Mouse (Mus musculus) myocyte (in vitro differentiated cells): ENCODE measurements at regions not wholly inside any gene's neighbourhood (a gene's known extent, or its start where the extent isn't known, plus 50 kb on each side); places are given as distances from the start of the nearest gene placed in this dataset.

Experiments
- CEBPB ChIP-seq: IDR thresholded peaks from 2 replicates; pipeline ENCODE4 v1.6.1; 2011; ENCODE audit warnings: mild to moderate bottlenecking, moderate library complexity; ENCODE audit not compliant: poor library complexity, insufficient read depth, severe bottlenecking
- MAX ChIP-seq: IDR thresholded peaks from one replicate; pipeline ENCODE4 v1.6.1; 2011; ENCODE audit warnings: low read depth, mild to moderate bottlenecking, control low read depth
- POLR2A ChIP-seq: IDR thresholded peaks from one replicate; pipeline ENCODE4 v1.6.1; 2011; ENCODE audit warnings: low read depth, mild to moderate bottlenecking, control low read depth, moderate library complexity; ENCODE audit not compliant: insufficient read length
- TCF12 ChIP-seq: IDR thresholded peaks from one replicate; pipeline ENCODE4 v1.6.1; 2011; ENCODE audit warnings: mild to moderate bottlenecking, control low read depth; ENCODE audit not compliant: poor library complexity, insufficient read depth, severe bottlenecking
- USF1 ChIP-seq: IDR thresholded peaks from one replicate; pipeline ENCODE4 v1.6.1; 2011; ENCODE audit warnings: low read depth, mild to moderate bottlenecking, control low read depth, moderate library complexity

DNA sequence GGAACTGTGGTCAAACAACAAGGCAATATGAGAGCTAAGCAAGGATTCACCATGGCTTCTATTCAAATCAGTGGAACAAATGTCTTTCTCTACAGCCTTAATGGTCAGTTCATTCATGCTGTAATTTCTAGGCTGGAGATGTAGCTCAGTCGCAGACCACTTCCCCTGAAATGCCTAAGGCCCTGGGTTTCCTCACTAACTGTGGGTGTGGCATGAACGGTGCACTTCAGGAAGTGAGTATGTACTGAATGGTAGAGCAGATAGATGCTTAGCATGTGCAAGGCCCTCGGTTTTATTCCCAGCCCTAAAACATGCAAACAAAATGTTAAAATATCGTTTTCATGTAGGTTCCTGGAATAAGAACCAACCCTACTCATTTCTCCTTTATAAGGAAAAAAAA is 129.3 kb upstream of the Sp8 start:
- TF ChIP-seq POLR2A (no peak), TCF12 (no peak), USF1 (no peak), CEBPB (no peak), MAX (no peak)
